Mouse (Mus musculus): Measurements from ENCODE around the gene Rfx1.

DNA sequence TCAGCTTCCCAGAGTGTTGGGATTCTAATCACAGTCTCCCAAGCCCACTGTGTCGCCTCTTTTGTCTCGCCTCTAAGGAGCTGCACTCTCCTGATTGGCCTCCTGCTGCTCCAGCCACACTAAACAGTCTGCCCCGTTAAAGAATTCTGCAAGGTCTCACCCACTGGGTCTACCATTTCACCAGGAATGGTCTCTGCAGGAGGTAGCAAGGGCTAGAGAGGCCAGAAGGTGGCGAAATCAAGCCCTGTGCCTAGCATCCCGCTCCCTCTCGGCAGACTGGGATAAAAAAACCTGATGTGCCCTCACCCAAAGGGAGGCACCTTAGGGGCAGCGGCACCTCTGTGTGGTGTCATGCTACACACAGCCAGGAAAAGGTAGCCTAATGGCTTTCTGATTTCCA lies 22.5 kb upstream of the Rfx1 start:
- no peak for TF ChIP-seq POLR2AphosphoS5 (IDR thresholded peaks at IDR 0.05; ENCODE audit: insufficient replicate concordance, low read depth, low read length)
- TF ChIP-seq GATA2 (IDR thresholded peaks at IDR 0.05; ENCODE audit: borderline replicate concordance, low read depth, low read length): no peak
- TF ChIP-seq CTCF (IDR thresholded peaks at IDR 0.05; ENCODE audit: low read depth, low read length): no peak
- TF ChIP-seq TAL1 (conservative IDR thresholded peaks at IDR 0.05; ENCODE audit: low read depth, low read length): no peak

Data from G1E (cell line).